Mouse (Mus musculus) liver, embryonic 15.5 days (tissue): ENCODE measurements around the gene Shoc2. TPM values are rescaled to one million over a fixed set of nuclear protein-coding genes. Genes with fewer than 3 reads are reported as not detected.
A peak's percentile ranks its signal among the peaks of the same experiment; 100 is the strongest.

ENCODE experiments used
- ATAC-seq: fragments of 200-750 bp; cut with Nextera tagmentation; 2 replicates; pipeline ENCODE4 v1.8.0; 2017; ENCODE audit warnings: moderate number of reproducible peaks, mild to moderate bottlenecking, moderate library complexity; ENCODE audit not compliant: insufficient read depth
- H3K27ac ChIP-seq: fragments of 300-500 bp; sonication (generic); replicated peaks from 2 replicates; pipeline ENCODE4 v1.5.1; 2015; ENCODE audit warnings: mild to moderate bottlenecking, inconsistent platforms
- H3K27me3 ChIP-seq: fragments of 300-500 bp; sonication (generic); 2 replicates; pipeline ENCODE4 v1.6.1; 2015; ENCODE audit warnings: mild to moderate bottlenecking, inconsistent platforms
- H3K36me3 ChIP-seq: fragments of 300-500 bp; sonication (generic); replicated peaks from 2 replicates; pipeline ENCODE4 v1.6.1; 2015; ENCODE audit warnings: moderate library complexity, mild to moderate bottlenecking, inconsistent platforms
- H3K4me1 ChIP-seq: fragments of 300-500 bp; sonication (generic); replicated peaks from 2 replicates; pipeline ENCODE4 v1.6.1; 2015; ENCODE audit warnings: inconsistent platforms
- H3K4me2 ChIP-seq: fragments of 300-500 bp; sonication (generic); 2 replicates; pipeline ENCODE4 v1.6.1; 2015; ENCODE audit warnings: moderate library complexity, mild to moderate bottlenecking, inconsistent platforms
- H3K4me3 ChIP-seq: fragments of 300-500 bp; sonication (generic); replicated peaks from 2 replicates; pipeline ENCODE4 v1.5.1; 2015; ENCODE audit warnings: mild to moderate bottlenecking, inconsistent platforms
- H3K9ac ChIP-seq: fragments of 300-500 bp; sonication (generic); 2 replicates; pipeline ENCODE4 v1.6.1; 2015; ENCODE audit warnings: moderate library complexity, mild to moderate bottlenecking, inconsistent platforms
- H3K9me3 ChIP-seq: fragments of 300-500 bp; sonication (generic); replicated peaks from 2 replicates; pipeline ENCODE4 v1.6.1; 2016; ENCODE audit warnings: inconsistent platforms
- WGBS: fragments of 180-500 bp; shearing (Covaris S2); methylation state at CpG from one replicate; pipeline ENCODE4 v1.1.7; 2015; ENCODE audit warnings: mixed read lengths; ENCODE audit not compliant: insufficient replicate concordance; 5-methylcytosine and 5-hydroxymethylcytosine counted together
- polyA plus RNA-seq: library from polyadenylated mRNA; unstranded; fragments of >200 nt; fragmentation: Nextera tagmentation; extraction: Ambion mirVana; gene quantifications from 2 replicates; pipeline ENCODE4 v1.2.1, GENCODE M21; 2015

Gene Shoc2
- polyA plus RNA-seq, 1 experiment from 2014 or later = 16.0 TPM

- no peak overlapping the region for H3K4me3 ChIP-seq
- no peaks in the 10 kb centered on the region for H3K36me3 ChIP-seq
- ATAC-seq = no peak
- 24% methylated on average over 7 of the region's 7 CpGs for WGBS
- peak overlapping the region; percentile 58; the same call in 1 of the 2 replicates for H3K27ac ChIP-seq
- H3K27me3 ChIP-seq = no peaks in the 10 kb centered on the region
- H3K9ac ChIP-seq = 0 out of 2 replicates have a peak overlapping the region, but pooled peaks have one; percentile 12
- H3K4me1 ChIP-seq = peaks cover 25% of the 10 kb centered on the region
- no peaks in the 10 kb centered on the region for H3K9me3 ChIP-seq
- H3K4me2 ChIP-seq = no peak overlapping the region
Observed at GRCm38 (mm10) chr19:53971938-53972337, 27.8 kb downstream of the Shoc2 start.

- 26% methylated on average over 1 of the region's 1 CpGs for WGBS
Observed at GRCm38 (mm10) chr19:53973656-53974055, 29.6 kb downstream of the Shoc2 start.

GRCm38 (mm10) chr19:53982041-53982440 is 37.9 kb downstream of the Shoc2 start:
- no peak overlapping the region for H3K4me3 ChIP-seq
- H3K9ac ChIP-seq = no peak overlapping the region
- peak; percentile 37; the same call in 1 of the 2 replicates for ATAC-seq
- H3K4me1 ChIP-seq = peaks cover 38% of the 10 kb centered on the region
- 29% methylated on average over 3 of the region's 3 CpGs for WGBS
- H3K27me3 ChIP-seq = no peaks in the 10 kb centered on the region
- H3K36me3 ChIP-seq = no peaks in the 10 kb centered on the region
- H3K4me2 ChIP-seq = peak overlapping the region; percentile 27; the same call in 1 of the 2 replicates
- H3K9me3 ChIP-seq = no peaks in the 10 kb centered on the region
- H3K27ac ChIP-seq = peak overlapping the region; percentile 45

More at GRCm38 (mm10) chr19:53973656-53974055, 29.6 kb downstream of the Shoc2 start:
- Histone ChIP-seq H3K9me3 (no peaks in the 10 kb centered on the region), H3K9ac (no peak overlapping the region), H3K27ac (no peak overlapping the region), H3K4me3 (no peak overlapping the region), H3K4me1 (peaks cover 20% of the 10 kb centered on the region), H3K36me3 (no peaks in the 10 kb centered on the region), H3K4me2 (no peak overlapping the region), H3K27me3 (no peaks in the 10 kb centered on the region)
- no peak for ATAC-seq

- no peak for ATAC-seq
Observed at GRCm38 (mm10) chr19:53983336-53983735, 39.2 kb downstream of the Shoc2 start.

GRCm38 (mm10) chr19:53984628-53985027 is 40.5 kb downstream of the Shoc2 start:
- Histone ChIP-seq H3K4me2 (peak overlapping the region; percentile 20), H3K9ac (no peak overlapping the region), H3K4me3 (no peak overlapping the region), H3K9me3 (no peaks in the 10 kb centered on the region), H3K4me1 (peaks cover 38% of the 10 kb centered on the region), H3K27me3 (no peaks in the 10 kb centered on the region), H3K27ac (no peak overlapping the region; the same call in 1 of the 2 replicates), H3K36me3 (peaks cover 15% of the 10 kb centered on the region)
- 64% methylated on average over 3 of the region's 3 CpGs for WGBS
- ATAC-seq = peak; percentile 80

More at GRCm38 (mm10) chr19:53983336-53983735, 39.2 kb downstream of the Shoc2 start:
- Histone ChIP-seq H3K9ac (no peak overlapping the region), H3K36me3 (peaks cover 10% of the 10 kb centered on the region), H3K4me2 (no peak overlapping the region), H3K27me3 (no peaks in the 10 kb centered on the region), H3K27ac (no peak overlapping the region), H3K4me1 (peaks cover 38% of the 10 kb centered on the region), H3K4me3 (no peak overlapping the region), H3K9me3 (no peaks in the 10 kb centered on the region)
- 82% methylated on average over 1 of the region's 1 CpGs for WGBS

GRCm38 (mm10) chr19:53990538-53990937 is 46.4 kb downstream of the Shoc2 start:
- Histone ChIP-seq H3K4me3 (no peak overlapping the region), H3K9ac (no peak overlapping the region), H3K9me3 (no peaks in the 10 kb centered on the region), H3K27me3 (no peaks in the 10 kb centered on the region), H3K4me1 (peaks cover 9% of the 10 kb centered on the region; the same call in 1 of the 2 replicates), H3K27ac (no peak overlapping the region), H3K36me3 (peaks cover 16% of the 10 kb centered on the region), H3K4me2 (no peak overlapping the region)
- ATAC-seq = no peak
- WGBS = 79% methylated on average over 2 of the region's 2 CpGs

GRCm38 (mm10) chr19:53993860-53994259 is 49.8 kb downstream of the Shoc2 start:
- no peaks in the 10 kb centered on the region for H3K9me3 ChIP-seq
- H3K36me3 ChIP-seq = 0 out of 2 replicates have a peak, but pooled peaks cover 6% of the 10 kb centered on the region
- H3K27ac ChIP-seq = no peak overlapping the region
- ATAC-seq = no peak
- no peak overlapping the region for H3K4me2 ChIP-seq
- H3K9ac ChIP-seq = no peak overlapping the region
- 66% methylated on average over 3 of the region's 3 CpGs for WGBS
- no peaks in the 10 kb centered on the region for H3K4me1 ChIP-seq
- H3K27me3 ChIP-seq = no peaks in the 10 kb centered on the region
- H3K4me3 ChIP-seq = no peak overlapping the region

- Histone ChIP-seq H3K9ac (no peak overlapping the region), H3K4me3 (no peak overlapping the region), H3K36me3 (0 out of 2 replicates have a peak, but pooled peaks cover 4% of the 10 kb centered on the region), H3K4me1 (no peaks in the 10 kb centered on the region), H3K4me2 (no peak overlapping the region), H3K27ac (no peak overlapping the region), H3K27me3 (no peaks in the 10 kb centered on the region), H3K9me3 (no peaks in the 10 kb centered on the region)
- no peak for ATAC-seq
- WGBS = 74% methylated on average over 1 of the region's 1 CpGs
Observed at GRCm38 (mm10) chr19:53994276-53994675, 50.2 kb downstream of the Shoc2 start.

GRCm38 (mm10) chr19:54010973-54011372 is 66.9 kb downstream of the Shoc2 start:
- H3K4me1 ChIP-seq = 0 out of 2 replicates have a peak, but pooled peaks cover 4% of the 10 kb centered on the region
- no peak overlapping the region for H3K9ac ChIP-seq
- H3K36me3 ChIP-seq = no peaks in the 10 kb centered on the region
- no peak overlapping the region for H3K4me2 ChIP-seq
- H3K27me3 ChIP-seq = no peaks in the 10 kb centered on the region
- 55% methylated on average over 4 of the region's 4 CpGs for WGBS
- ATAC-seq = peak; percentile 22; the same call in 1 of the 2 replicates
- no peaks in the 10 kb centered on the region for H3K9me3 ChIP-seq
- H3K27ac ChIP-seq = no peak overlapping the region
- H3K4me3 ChIP-seq = no peak overlapping the region

GRCm38 (mm10) chr19:54014999-54015398 is 70.9 kb downstream of the Shoc2 start:
- Histone ChIP-seq H3K4me3 (no peak overlapping the region), H3K27ac (no peak overlapping the region), H3K4me2 (no peak overlapping the region), H3K4me1 (0 out of 2 replicates have a peak, but pooled peaks cover 4% of the 10 kb centered on the region), H3K9ac (no peak overlapping the region), H3K36me3 (0 out of 2 replicates have a peak, but pooled peaks cover 5% of the 10 kb centered on the region), H3K9me3 (no peaks in the 10 kb centered on the region), H3K27me3 (no peaks in the 10 kb centered on the region)
- ATAC-seq = no peak
- 85% methylated on average over 5 of the region's 5 CpGs for WGBS

- 0 out of 2 replicates have a peak, but pooled peaks cover 5% of the 10 kb centered on the region for H3K36me3 ChIP-seq
- no peak overlapping the region for H3K4me2 ChIP-seq
- 0 out of 2 replicates have a peak, but pooled peaks cover 4% of the 10 kb centered on the region for H3K4me1 ChIP-seq
- no peaks in the 10 kb centered on the region for H3K9me3 ChIP-seq
- no peak for ATAC-seq
- WGBS = 79% methylated on average over 5 of the region's 5 CpGs
- H3K27me3 ChIP-seq = no peaks in the 10 kb centered on the region
- no peak overlapping the region for H3K4me3 ChIP-seq
- H3K27ac ChIP-seq = no peak overlapping the region
- no peak overlapping the region for H3K9ac ChIP-seq
Observed at GRCm38 (mm10) chr19:54015503-54015902, 71.4 kb downstream of the Shoc2 start.

- H3K4me2 ChIP-seq = no peak overlapping the region
- H3K4me3 ChIP-seq = no peak overlapping the region
- no peak overlapping the region for H3K27ac ChIP-seq
- 82% methylated on average over 6 of the region's 6 CpGs for WGBS
- no peak overlapping the region for H3K9ac ChIP-seq
- H3K27me3 ChIP-seq = no peaks in the 10 kb centered on the region
- no peaks in the 10 kb centered on the region for H3K4me1 ChIP-seq
- no peak for ATAC-seq
- peaks cover 15% of the 10 kb centered on the region for H3K36me3 ChIP-seq
- no peaks in the 10 kb centered on the region for H3K9me3 ChIP-seq
Observed at GRCm38 (mm10) chr19:54035100-54035499, 91.0 kb downstream of the Shoc2 start.
